Mouse (Mus musculus): ENCODE results near the gene Nanog. TPM values are rescaled to one million over a fixed set of nuclear protein-coding genes. Genes with fewer than 3 reads are reported as not detected.

Gene Nanog
- polyA plus RNA-seq, 1 experiment from 2014 or later = 0.17 TPM

DNA sequence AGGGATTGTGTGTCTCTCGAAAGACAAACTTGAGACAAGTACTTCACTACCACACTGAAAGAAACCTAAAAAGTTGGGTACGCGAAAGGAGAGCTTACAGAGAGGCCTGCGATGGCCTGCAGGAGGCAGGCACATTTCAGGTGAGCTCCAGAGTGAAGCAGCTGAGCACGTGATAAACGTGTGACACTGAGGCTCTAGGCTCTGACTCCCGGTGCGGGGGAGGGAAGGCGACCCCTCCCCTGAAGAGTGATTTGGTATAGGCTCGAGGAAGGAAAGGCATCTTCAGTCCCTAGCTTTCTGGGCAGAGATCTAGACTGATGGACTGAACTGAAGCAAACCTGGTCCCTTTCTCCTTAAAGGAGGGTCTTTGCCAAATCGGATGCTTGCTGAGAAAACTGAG, 36.1 kb downstream of the Nanog start:
- H3K27me3 ChIP-seq = peaks cover 11% of the 10 kb centered on the region; the same call in 1 of the 2 replicates
- H3K27ac ChIP-seq = no peak overlapping the region
- H3K4me1 ChIP-seq = peaks cover 18% of the 10 kb centered on the region
- no peaks in the 10 kb centered on the region for H3K36me3 ChIP-seq
- H3K9me3 ChIP-seq = no peaks in the 10 kb centered on the region
- H3K9ac ChIP-seq = no peak overlapping the region
- H3K4me3 ChIP-seq = no peak overlapping the region
- no peak for ATAC-seq (ENCODE audit: insufficient number of reproducible peaks, low FRiP score, low TSS enrichment, low read depth)
- WGBS = 25% methylated on average over 11 of the region's 11 CpGs
- H3K4me2 ChIP-seq = no peak overlapping the region

DNA sequence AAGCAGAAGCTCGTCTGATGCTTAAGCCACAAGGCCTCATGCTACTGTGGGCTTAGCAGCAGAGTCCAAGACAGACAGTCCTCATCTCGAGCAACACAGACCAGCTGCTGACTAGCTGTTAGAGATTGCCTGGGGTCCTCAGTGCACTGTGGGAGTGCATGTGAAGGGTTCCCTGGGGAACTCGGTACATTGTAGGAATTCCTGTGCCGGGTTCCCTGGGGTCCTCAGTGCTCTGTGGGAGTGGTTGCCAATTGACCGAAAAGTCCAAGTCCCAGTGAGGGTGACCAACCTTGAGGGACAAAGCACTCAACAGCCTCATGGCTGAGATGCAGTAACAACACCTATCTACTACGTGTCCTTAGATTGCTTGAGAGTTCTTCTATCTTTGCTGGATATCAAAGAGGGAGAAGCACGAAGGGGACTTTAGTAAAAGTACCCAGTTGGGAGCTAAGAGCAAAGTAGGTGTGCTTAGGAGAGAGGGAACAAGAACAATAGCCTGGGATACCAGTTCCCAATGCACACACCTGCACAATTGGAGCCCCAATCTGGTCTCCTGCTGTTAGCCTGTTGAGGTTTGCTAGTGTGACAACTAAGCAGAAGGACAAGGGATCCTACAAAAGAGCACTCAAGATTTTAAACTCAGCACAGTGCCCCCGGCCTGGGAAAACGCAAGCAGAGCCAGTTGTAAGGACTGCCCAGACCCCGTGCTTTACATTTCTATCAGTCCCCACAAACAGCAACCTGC, 37.4 kb downstream of the Nanog start:
- Histone ChIP-seq H3K4me3 (no peak overlapping the region), H3K36me3 (no peaks in the 10 kb centered on the region), H3K9ac (no peak overlapping the region), H3K4me2 (no peak overlapping the region), H3K9me3 (no peaks in the 10 kb centered on the region), H3K27ac (no peak overlapping the region), H3K27me3 (peaks cover 11% of the 10 kb centered on the region; the same call in 1 of the 2 replicates), H3K4me1 (peaks cover 18% of the 10 kb centered on the region)
- 39% methylated on average over 10 of the region's 10 CpGs for WGBS
- no peak for ATAC-seq (ENCODE audit: insufficient number of reproducible peaks, low FRiP score, low TSS enrichment, low read depth)

DNA sequence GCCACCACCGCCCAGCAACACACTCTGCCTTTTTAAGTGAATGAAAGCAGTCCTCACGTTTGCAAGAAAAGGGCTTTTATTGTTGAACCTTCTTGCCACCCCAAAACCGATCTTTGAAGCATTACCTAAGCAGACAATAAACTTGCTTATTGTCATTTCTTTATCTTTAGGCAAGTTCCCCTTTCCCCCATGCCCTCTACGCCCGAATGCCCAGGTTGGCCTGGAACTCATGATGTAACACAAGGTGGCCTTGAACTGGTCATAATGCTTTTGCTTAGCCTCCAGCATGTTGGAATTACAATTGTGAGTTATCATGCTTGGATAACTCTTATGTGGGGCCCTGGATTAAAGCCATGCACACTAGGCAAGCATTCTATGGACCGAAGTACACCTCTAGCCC, 43.3 kb downstream of the Nanog start:
- Histone ChIP-seq H3K4me3 (no peak overlapping the region), H3K9ac (no peak overlapping the region), H3K27me3 (no peaks in the 10 kb centered on the region), H3K4me1 (no peaks in the 10 kb centered on the region), H3K27ac (no peak overlapping the region), H3K9me3 (no peaks in the 10 kb centered on the region), H3K36me3 (no peaks in the 10 kb centered on the region), H3K4me2 (no peak overlapping the region)
- 80% methylated on average over 6 of the region's 6 CpGs for WGBS
- ATAC-seq (ENCODE audit: insufficient number of reproducible peaks, low FRiP score, low TSS enrichment, low read depth) = no peak

DNA sequence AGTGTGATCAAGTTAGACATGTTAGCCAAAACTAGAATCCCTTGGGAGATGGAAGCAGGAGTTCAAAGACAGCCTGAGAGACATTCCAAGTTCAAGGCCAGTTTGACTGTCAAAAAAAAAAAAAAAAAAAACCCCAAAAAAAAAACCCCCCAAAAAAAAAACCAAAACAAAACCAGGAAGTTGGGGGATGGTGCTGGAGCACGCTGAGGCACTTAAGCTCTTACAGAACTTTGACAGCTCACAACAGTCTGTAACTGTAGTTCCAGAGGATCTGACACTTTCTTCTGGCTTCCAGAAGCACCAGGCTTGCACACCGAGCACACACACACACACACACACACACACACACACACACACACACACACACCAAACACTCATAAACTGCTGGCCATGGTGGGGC, 48.6 kb downstream of the Nanog start:
- no peaks in the 10 kb centered on the region; the same call in 1 of the 2 replicates for H3K4me1 ChIP-seq
- H3K9ac ChIP-seq = no peak overlapping the region
- no peaks in the 10 kb centered on the region for H3K27me3 ChIP-seq
- no peaks in the 10 kb centered on the region for H3K9me3 ChIP-seq
- 31% methylated on average over 2 of the region's 2 CpGs for WGBS
- no peaks in the 10 kb centered on the region for H3K36me3 ChIP-seq
- H3K4me2 ChIP-seq = no peak overlapping the region
- H3K4me3 ChIP-seq = no peak overlapping the region
- H3K27ac ChIP-seq = no peak overlapping the region
- ATAC-seq (ENCODE audit: insufficient number of reproducible peaks, low FRiP score, low TSS enrichment, low read depth) = no peak

DNA sequence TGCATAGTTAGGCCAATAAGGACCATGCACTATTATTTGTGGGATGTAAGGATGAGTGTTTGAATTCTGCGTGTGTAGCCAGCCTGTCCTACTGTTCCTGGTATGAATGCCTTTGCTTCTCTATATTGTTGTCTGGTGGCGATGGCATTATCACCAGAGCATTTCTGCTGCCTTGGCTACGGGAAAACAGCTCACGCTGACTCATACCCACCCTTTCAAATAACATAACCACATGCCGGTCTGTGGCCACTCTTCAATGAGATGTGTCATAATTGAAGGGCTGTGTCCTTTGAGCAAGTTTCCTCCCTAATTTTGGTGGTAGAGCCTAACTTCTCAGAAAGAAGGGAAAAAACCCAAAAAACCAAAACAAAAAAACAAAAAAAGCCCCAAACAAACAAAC, 51.4 kb downstream of the Nanog start:
- H3K9ac ChIP-seq = no peak overlapping the region
- no peak overlapping the region for H3K4me3 ChIP-seq
- H3K9me3 ChIP-seq = no peaks in the 10 kb centered on the region
- no peak overlapping the region for H3K27ac ChIP-seq
- ATAC-seq (ENCODE audit: insufficient number of reproducible peaks, low FRiP score, low TSS enrichment, low read depth) = no peak
- H3K27me3 ChIP-seq = no peaks in the 10 kb centered on the region
- no peak overlapping the region for H3K4me2 ChIP-seq
- H3K36me3 ChIP-seq = no peaks in the 10 kb centered on the region
- WGBS = 73% methylated on average over 5 of the region's 5 CpGs
- peaks cover 3% of the 10 kb centered on the region for H3K4me1 ChIP-seq

DNA sequence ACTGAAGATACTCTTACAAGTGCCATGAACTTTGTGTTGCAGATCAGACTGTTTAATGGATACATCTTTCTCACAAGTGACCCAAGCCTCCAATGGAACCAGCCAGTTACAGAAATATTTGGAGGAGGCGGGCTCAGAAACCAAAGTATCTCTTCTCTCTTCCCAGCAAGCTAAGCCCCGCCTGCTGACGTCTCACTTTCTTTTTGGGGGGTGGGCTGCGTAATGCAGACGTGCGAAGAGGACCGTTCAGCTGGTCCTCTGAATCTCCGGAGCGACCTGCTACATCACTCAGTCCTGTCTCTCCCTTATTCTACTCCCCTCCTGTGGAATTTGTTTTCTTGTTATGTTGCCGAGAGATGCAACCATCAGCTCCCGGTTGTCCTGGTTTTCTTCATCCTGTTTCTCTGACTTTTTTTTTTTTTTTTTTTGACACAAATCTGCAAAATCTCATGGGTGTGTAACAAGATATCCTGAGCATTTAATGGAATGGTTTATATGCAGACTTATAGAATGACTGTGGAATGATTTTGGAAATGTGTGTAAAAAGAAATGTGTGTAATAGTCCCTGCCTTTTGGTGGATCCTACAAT, 53.8 kb downstream of the Nanog start:
- peaks cover 22% of the 10 kb centered on the region for H3K4me1 ChIP-seq
- peak overlapping the region; percentile 38 for H3K4me2 ChIP-seq
- no peaks in the 10 kb centered on the region for H3K27me3 ChIP-seq
- 0 out of 2 replicates have a peak, but pooled peaks have one; percentile 15 for ATAC-seq (ENCODE audit: insufficient number of reproducible peaks, low FRiP score, low TSS enrichment, low read depth)
- no peaks in the 10 kb centered on the region for H3K9me3 ChIP-seq
- 1% methylated on average over 11 of the region's 11 CpGs for WGBS
- H3K9ac ChIP-seq = no peak overlapping the region
- H3K4me3 ChIP-seq = peak overlapping the region; percentile 47
- peak overlapping the region; percentile 76 for H3K27ac ChIP-seq
- no peaks in the 10 kb centered on the region for H3K36me3 ChIP-seq

DNA sequence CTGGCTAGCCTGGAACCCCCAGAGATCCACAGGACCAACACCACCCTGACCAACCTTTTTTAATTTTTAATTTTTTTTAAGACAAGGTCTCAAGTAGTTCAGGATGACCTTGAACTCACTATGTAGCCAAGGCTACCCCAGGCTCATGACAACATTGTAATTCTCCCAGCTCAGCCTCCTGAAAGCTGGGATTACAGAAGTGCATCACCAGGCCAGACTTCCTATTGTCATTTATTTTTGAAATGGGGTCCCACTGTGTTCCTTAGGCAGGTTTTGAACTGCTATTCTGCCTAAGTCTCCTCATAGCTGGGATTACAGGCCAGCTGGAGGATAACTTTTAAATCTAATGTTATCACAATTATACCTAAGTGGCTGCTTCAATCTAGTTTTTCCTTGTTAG, 54.6 kb downstream of the Nanog start:
- Histone ChIP-seq H3K9ac (no peak overlapping the region), H3K4me3 (no peak overlapping the region), H3K27ac (no peak overlapping the region), H3K4me2 (no peak overlapping the region), H3K27me3 (no peaks in the 10 kb centered on the region), H3K36me3 (no peaks in the 10 kb centered on the region), H3K4me1 (peaks cover 24% of the 10 kb centered on the region), H3K9me3 (no peaks in the 10 kb centered on the region)
- no peak for ATAC-seq (ENCODE audit: insufficient number of reproducible peaks, low FRiP score, low TSS enrichment, low read depth)

DNA sequence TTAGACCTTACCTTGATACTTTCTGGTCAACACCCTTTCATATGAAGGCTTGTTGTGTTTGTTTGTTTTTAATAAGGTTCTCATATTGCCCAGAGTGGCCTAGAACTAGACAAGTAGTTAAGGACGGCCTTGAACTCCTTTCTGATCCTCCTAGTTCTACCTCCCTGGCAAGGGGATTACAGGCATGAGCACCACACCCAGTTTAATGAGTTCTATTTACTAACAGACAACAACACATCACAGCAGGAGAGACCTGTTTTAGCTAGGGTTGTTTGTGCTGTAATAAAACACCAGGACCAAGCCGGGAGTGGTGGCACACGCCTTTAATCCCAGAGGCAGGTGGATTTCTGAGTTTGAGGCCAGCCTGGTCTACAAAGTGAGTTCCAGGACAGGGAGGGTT, 55.2 kb downstream of the Nanog start:
- 63% methylated on average over 3 of the region's 3 CpGs for WGBS

DNA sequence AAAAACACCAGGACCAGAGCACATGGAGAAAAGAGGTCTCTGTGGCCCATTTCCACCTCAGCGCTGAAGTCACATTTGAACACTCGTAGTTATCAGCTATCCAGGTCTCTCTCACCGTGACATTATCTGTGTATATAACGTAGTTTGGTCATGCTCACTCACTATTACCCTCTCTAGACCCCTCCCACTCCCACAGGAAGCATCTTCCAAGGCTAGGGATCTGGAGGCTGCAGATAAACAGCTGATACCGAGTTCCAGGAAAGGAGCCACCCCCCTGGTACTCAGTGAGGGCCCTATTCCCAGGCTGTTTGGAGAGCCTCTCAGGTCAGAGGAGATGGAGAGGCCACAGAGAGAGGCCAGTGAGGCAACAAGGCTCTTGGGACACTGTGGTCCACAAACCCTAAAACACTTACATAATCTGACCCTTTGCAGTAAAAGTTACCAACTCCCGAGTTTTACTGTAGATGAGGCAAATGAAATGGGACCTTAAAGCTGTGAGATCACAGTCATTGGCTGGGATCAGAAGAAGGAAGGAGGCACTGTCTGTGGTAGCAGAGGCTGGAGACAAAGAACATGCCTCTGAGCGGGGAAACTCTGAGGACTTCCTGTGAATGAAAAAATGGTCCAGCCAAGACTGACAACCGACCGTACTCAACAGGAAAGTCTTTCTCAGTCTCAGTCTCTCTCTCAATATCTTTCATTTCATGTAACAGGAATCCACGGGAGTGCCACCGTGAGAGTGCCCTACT, 55.8 kb downstream of the Nanog start:
- Histone ChIP-seq H3K27me3 (no peaks in the 10 kb centered on the region), H3K4me3 (no peak overlapping the region), H3K36me3 (no peaks in the 10 kb centered on the region), H3K4me1 (peaks cover 24% of the 10 kb centered on the region), H3K27ac (peak overlapping the region; percentile 38), H3K4me2 (no peak overlapping the region), H3K9ac (no peak overlapping the region), H3K9me3 (no peaks in the 10 kb centered on the region)
- no peak for ATAC-seq (ENCODE audit: insufficient number of reproducible peaks, low FRiP score, low TSS enrichment, low read depth)
- WGBS = 61% methylated on average over 11 of the region's 11 CpGs

More for the DNA sequence above, 55.2 kb downstream of the Nanog start:
- Histone ChIP-seq H3K4me1 (peaks cover 24% of the 10 kb centered on the region), H3K27me3 (no peaks in the 10 kb centered on the region), H3K27ac (no peak overlapping the region), H3K9ac (no peak overlapping the region), H3K36me3 (no peaks in the 10 kb centered on the region), H3K9me3 (no peaks in the 10 kb centered on the region), H3K4me2 (no peak overlapping the region), H3K4me3 (no peak overlapping the region)
- ATAC-seq (ENCODE audit: insufficient number of reproducible peaks, low FRiP score, low TSS enrichment, low read depth) = no peak

DNA sequence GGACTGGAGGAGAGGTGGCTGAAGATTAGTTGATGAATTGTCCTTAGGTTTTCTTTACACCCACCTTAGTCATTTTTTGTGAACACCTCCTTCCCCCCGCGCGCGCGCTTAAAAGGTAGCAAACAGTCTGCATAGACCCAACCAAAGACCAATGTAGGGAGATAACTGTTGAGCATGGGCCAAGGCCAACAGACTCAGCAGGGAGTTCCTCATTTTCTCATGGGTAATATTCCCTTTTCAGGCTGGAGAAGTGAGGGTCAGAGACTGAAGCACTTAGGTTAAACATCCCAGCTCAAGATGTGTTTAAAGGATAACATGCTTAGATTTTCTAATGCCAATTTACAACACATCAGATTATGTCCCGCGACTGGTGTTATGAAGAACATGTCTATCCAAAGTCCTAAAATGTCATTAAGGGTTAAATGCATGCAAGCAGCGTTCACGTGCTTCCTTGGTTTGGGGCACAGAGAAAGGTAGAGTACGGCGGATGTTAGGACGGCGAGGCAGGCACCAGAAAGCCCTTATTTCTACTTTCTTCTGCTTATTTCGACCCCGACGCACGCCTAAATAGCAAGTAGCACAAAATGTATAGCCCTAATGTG, 56.7 kb downstream of the Nanog start:
- no peak for ATAC-seq (ENCODE audit: insufficient number of reproducible peaks, low FRiP score, low TSS enrichment, low read depth)
- WGBS = 30% methylated on average over 17 of the region's 17 CpGs
- peaks cover 24% of the 10 kb centered on the region for H3K4me1 ChIP-seq
- no peaks in the 10 kb centered on the region for H3K36me3 ChIP-seq
- H3K27ac ChIP-seq = peak overlapping the region; percentile 84
- H3K4me3 ChIP-seq = peak overlapping the region; percentile 52
- no peaks in the 10 kb centered on the region for H3K27me3 ChIP-seq
- H3K9ac ChIP-seq = no peak overlapping the region
- no peaks in the 10 kb centered on the region for H3K9me3 ChIP-seq
- peak overlapping the region; percentile 94 for H3K4me2 ChIP-seq
